Mouse (Mus musculus): ENCODE measurements around the gene Gm21188.
A peak's percentile ranks its signal among the peaks of the same experiment; 100 is the strongest.
"Not testable (repeated sequence)": the region's sequence is repeated elsewhere in the genome, so short reads cannot be mapped to it uniquely, and the experiment has no call there.

The Gm21188 gene

GRCm38 (mm10) chr13:120052085-120052484 lies at the start of gene Gm21188:
Gene Gm21188, minus strand, starts transcription at chr13:120052194.
- not testable (repeated sequence) for DNase-seq (ENCODE audit: extremely low spot score, low read depth, low spot score)

- DNase-seq (ENCODE audit: extremely low spot score, low read depth, low spot score) = not testable (repeated sequence)
These were observed 47.3 kb upstream of the Gm21188 start for GRCm38 (mm10) chr13:120099327-120099726.

- not testable (repeated sequence) for DNase-seq (ENCODE audit: extremely low spot score, low read depth, low spot score)
These were observed 44.9 kb upstream of the Gm21188 start for GRCm38 (mm10) chr13:120096938-120097256.

GRCm38 (mm10) chr13:120096241-120096937 lies 44.4 kb upstream of the Gm21188 start:
- not testable (repeated sequence) for DNase-seq (ENCODE audit: extremely low spot score, low read depth, low spot score)

GRCm38 (mm10) chr13:120092950-120093349 lies 41.0 kb upstream of the Gm21188 start:
- DNase-seq (ENCODE audit: extremely low spot score, low read depth, low spot score) = not testable (repeated sequence)

- DNase-seq (ENCODE audit: extremely low spot score, low read depth, low spot score) = not testable (repeated sequence)
These were observed 27.6 kb upstream of the Gm21188 start for GRCm38 (mm10) chr13:120079644-120080043.

GRCm38 (mm10) chr13:120070878-120071277 lies 18.9 kb upstream of the Gm21188 start:
- not testable (repeated sequence) for DNase-seq (ENCODE audit: extremely low spot score, low read depth, low spot score)

- not testable (repeated sequence) for DNase-seq (ENCODE audit: extremely low spot score, low read depth, low spot score)
These were observed 18.1 kb upstream of the Gm21188 start for GRCm38 (mm10) chr13:120070012-120070598.

GRCm38 (mm10) chr13:120063439-120064089 lies 11.6 kb upstream of the Gm21188 start:
- not testable (repeated sequence) for DNase-seq (ENCODE audit: extremely low spot score, low read depth, low spot score)

GRCm38 (mm10) chr13:120062903-120063302 lies 10.9 kb upstream of the Gm21188 start:
- DNase-seq (ENCODE audit: extremely low spot score, low read depth, low spot score) = not testable (repeated sequence)

- not testable (repeated sequence) for DNase-seq (ENCODE audit: extremely low spot score, low read depth, low spot score)
These were observed 3.4 kb downstream of the Gm21188 start for GRCm38 (mm10) chr13:120048608-120049007.

- not testable (repeated sequence) for DNase-seq (ENCODE audit: extremely low spot score, low read depth, low spot score)
These were observed 3.8 kb downstream of the Gm21188 start for GRCm38 (mm10) chr13:120048186-120048585.

GRCm38 (mm10) chr13:120046422-120047209 lies 5.4 kb downstream of the Gm21188 start:
- not testable (repeated sequence) for DNase-seq (ENCODE audit: extremely low spot score, low read depth, low spot score)

- not testable (repeated sequence) for DNase-seq (ENCODE audit: extremely low spot score, low read depth, low spot score)
These were observed 10.8 kb downstream of the Gm21188 start for GRCm38 (mm10) chr13:120041145-120041544.

- DNase-seq (ENCODE audit: extremely low spot score, low read depth, low spot score) = not testable (repeated sequence)
These were observed 14.1 kb downstream of the Gm21188 start for GRCm38 (mm10) chr13:120037881-120038280.

- not testable (repeated sequence) for DNase-seq (ENCODE audit: extremely low spot score, low read depth, low spot score)
These were observed 15.3 kb downstream of the Gm21188 start for GRCm38 (mm10) chr13:120036577-120037115.

GRCm38 (mm10) chr13:120035151-120035550 lies 16.8 kb downstream of the Gm21188 start:
- not testable (repeated sequence) for DNase-seq (ENCODE audit: extremely low spot score, low read depth, low spot score)

- DNase-seq (ENCODE audit: extremely low spot score, low read depth, low spot score) = not testable (repeated sequence)
These were observed 17.4 kb downstream of the Gm21188 start for GRCm38 (mm10) chr13:120034637-120035036.

- peak; percentile 90 for DNase-seq (ENCODE audit: extremely low spot score, low read depth, low spot score)
These were observed 18.3 kb downstream of the Gm21188 start for GRCm38 (mm10) chr13:120033516-120034190.

- not testable (repeated sequence) for DNase-seq (ENCODE audit: extremely low spot score, low read depth, low spot score)
These were observed 20.3 kb downstream of the Gm21188 start for GRCm38 (mm10) chr13:120031676-120032075.

All from hindlimb bud, embryonic 11.5 days (tissue).